Mouse (Mus musculus) lung, postnatal 0 days (tissue): ENCODE measurements around the gene Krt15.

Source experiments
- CTCF ChIP-seq: IDR thresholded peaks from 2 replicates; pipeline ENCODE4 v1.5.1; 2016; ENCODE audit warnings: antibody characterized with exemption, mild to moderate bottlenecking
- EP300 ChIP-seq: IDR thresholded peaks from 2 replicates; pipeline ENCODE4 v1.6.1; 2016; ENCODE audit warnings: antibody characterized with exemption, mild to moderate bottlenecking, control low read depth

- TF ChIP-seq EP300 = peak; percentile 72
- no peak for TF ChIP-seq CTCF
Observed at GRCm38 (mm10) chr11:100120331-100120730, 15.4 kb downstream of the Krt15 start.
